Mouse (Mus musculus) naive thymus-derived CD4-positive, alpha-beta T cell, adult 5 months (primary cell): Measurements from ENCODE around the gene Agbl5. TPM values are rescaled to one million over a fixed set of nuclear protein-coding genes. Genes with fewer than 3 reads are reported as not detected.

Experiments
- polyA plus RNA-seq: library from polyadenylated mRNA; unstranded; fragments of 100-300 nt; shearing (Covaris generic); gene quantifications from one replicate; pipeline ENCODE4 v1.2.1, GENCODE M21; 2017

Gene Agbl5
- 7.2 TPM for polyA plus RNA-seq

GRCm38 (mm10) chr5:30888337-30889087, at the start of gene Agbl5:
Gene Agbl5, plus strand, starts transcription at chr5:30888694.

GRCm38 (mm10) chr5:30867712-30868111, 20.8 kb upstream of the Agbl5 start, which contains the start of gene Tmem214:
Gene Tmem214, plus strand, starts transcription at chr5:30868012.

GRCm38 (mm10) chr5:30907413-30908059, 19.0 kb downstream of the Agbl5 start, which contains the start of gene Ost4:
Gene Ost4, minus strand, starts transcription at chr5:30907788.

GRCm38 (mm10) chr5:30913060-30913841, 24.8 kb downstream of the Agbl5 start, which contains the start of gene Emilin1:
Gene Emilin1, plus strand, starts transcription at chr5:30913402.

GRCm38 (mm10) chr5:30921256-30922033, 33.0 kb downstream of the Agbl5 start, which contains the start of gene Khk:
Gene Khk, plus strand, starts transcription at chr5:30921431.

GRCm38 (mm10) chr5:30944956-30945781, 56.7 kb downstream of the Agbl5 start, which contains the start of gene Cgref1:
Gene Cgref1, minus strand, starts transcription at chr5:30945591.

Other genes with a start within 250 kb of the Agbl5 start
- gene Slc35f6, start 240.8 kb upstream of the Agbl5 start, polyA plus RNA-seq: 61.1 TPM
- 338 TPM for gene Cenpa, start 221.9 kb upstream of the Agbl5 start, polyA plus RNA-seq
- not detected for gene Dpysl5, start 177.1 kb upstream of the Agbl5 start, polyA plus RNA-seq
- gene Mapre3, start 74.1 kb upstream of the Agbl5 start, polyA plus RNA-seq: 6.8 TPM
- gene Tmem214, start 20.7 kb upstream of the Agbl5 start, polyA plus RNA-seq: 49.2 TPM
- 208 TPM for gene Ost4, start 19.1 kb downstream of the Agbl5 start, polyA plus RNA-seq
- gene Emilin1, start 24.7 kb downstream of the Agbl5 start, polyA plus RNA-seq: 3.2 TPM
- 26.3 TPM for gene Khk, start 32.7 kb downstream of the Agbl5 start, polyA plus RNA-seq
- gene Cgref1, start 56.9 kb downstream of the Agbl5 start, polyA plus RNA-seq: not detected
- 231 TPM for gene Preb, start 71.7 kb downstream of the Agbl5 start, polyA plus RNA-seq
- not detected for gene Tcf23, start 80.0 kb downstream of the Agbl5 start, polyA plus RNA-seq
- 64.4 TPM for gene Atraid, start 159.6 kb downstream of the Agbl5 start, polyA plus RNA-seq
- gene Slc5a6, start 160.2 kb downstream of the Agbl5 start, polyA plus RNA-seq: 8.8 TPM
- 24.5 TPM for gene Cad, start 166.1 kb downstream of the Agbl5 start, polyA plus RNA-seq
- not detected for gene Dnajc5g, start 217.6 kb downstream of the Agbl5 start, polyA plus RNA-seq
- gene Slc30a3, start 219.5 kb downstream of the Agbl5 start, polyA plus RNA-seq: not detected
- gene Trim54, start 228.0 kb downstream of the Agbl5 start, polyA plus RNA-seq: not detected